Mouse (Mus musculus): ENCODE results near the gene Minpp1.

GRCm38 (mm10) chr19:32481511-32481910, 4.1 kb upstream of the Minpp1 start:
- TF ChIP-seq CTCF (conservative IDR thresholded peaks at IDR 0.05; ENCODE audit: insufficient read depth, insufficient read length, low read depth, low read length) (no peak), POLR2A (IDR thresholded peaks at IDR 0.05; ENCODE audit: low read depth, low read length) (no peak)
